Mouse (Mus musculus) ES-Bruce4 (cell line): ENCODE data around the gene Clybl. TPM values are rescaled to one million over a fixed set of nuclear protein-coding genes. Genes with fewer than 3 reads are reported as not detected.

Source experiments
- H3K27ac ChIP-seq: 2 replicates; pipeline ENCODE4 v1.5.1; 2012; ENCODE audit warnings: low read length, inconsistent platforms; ENCODE audit not compliant: insufficient read depth
- H3K27me3 ChIP-seq: 2 replicates; pipeline ENCODE4 v1.6.1; 2012; ENCODE audit warnings: mild to moderate bottlenecking, low read length, inconsistent platforms; ENCODE audit not compliant: control insufficient read depth, poor library complexity, insufficient read depth, severe bottlenecking
- H3K36me3 ChIP-seq: 2 replicates; pipeline ENCODE4 v1.6.1; 2012; ENCODE audit warnings: inconsistent platforms, mild to moderate bottlenecking, low read length, moderate library complexity; ENCODE audit not compliant: control insufficient read depth, poor library complexity, insufficient read depth, severe bottlenecking
- H3K4me1 ChIP-seq: one replicate; pipeline ENCODE4 v1.8.1; 2011; ENCODE audit warnings: low read length; ENCODE audit not compliant: control insufficient read depth, insufficient read depth
- H3K4me3 ChIP-seq: 2 replicates; pipeline ENCODE4 v1.5.1; 2011; ENCODE audit warnings: low read depth, mild to moderate bottlenecking, low read length
- H3K9ac ChIP-seq: 2 replicates; pipeline ENCODE4 v1.6.1; 2012; ENCODE audit warnings: low read depth, mild to moderate bottlenecking, inconsistent platforms; ENCODE audit not compliant: poor library complexity, severe bottlenecking
- H3K9me3 ChIP-seq: replicated peaks from 2 replicates; pipeline ENCODE4 v1.6.1; 2012; ENCODE audit warnings: mild to moderate bottlenecking, low read length, inconsistent platforms; ENCODE audit not compliant: control insufficient read depth, poor library complexity, insufficient read depth, severe bottlenecking
- CTCF ChIP-seq: IDR thresholded peaks from one replicate; pipeline ENCODE4 v1.8.1; 2011; ENCODE audit warnings: low read depth, low read length
- EP300 ChIP-seq: IDR thresholded peaks from 2 replicates; pipeline ENCODE4 v1.6.1; 2011; ENCODE audit warnings: low read depth, low read length; ENCODE audit not compliant: insufficient read depth
- POLR2A ChIP-seq: IDR thresholded peaks from one replicate; pipeline ENCODE4 v1.8.1; 2011; ENCODE audit warnings: low read length; ENCODE audit not compliant: insufficient read depth
- polyA plus RNA-seq: library from polyadenylated mRNA; stranded (reverse); fragments of >200 nt; gene quantifications from 2 replicates; pipeline ENCODE4 v1.2.4, GENCODE M21; 2011; ENCODE audit warnings: low read depth; ENCODE audit not compliant: missing spikeins, insufficient read depth, insufficient read length

Clybl gene
- polyA plus RNA-seq, 1 experiment: 36.7 TPM

GRCm38 (mm10) chr14:122296864-122297263 is 115.4 kb downstream of the Clybl start:
- H3K27ac ChIP-seq: no peak overlapping the region
- H3K27me3 ChIP-seq: no peaks in the 10 kb centered on the region
- H3K9ac ChIP-seq: no peak overlapping the region
- no peaks in the 10 kb centered on the region for H3K9me3 ChIP-seq
- no peak overlapping the region for H3K4me3 ChIP-seq
- no peaks in the 10 kb centered on the region for H3K4me1 ChIP-seq
- no peaks in the 10 kb centered on the region for H3K36me3 ChIP-seq
- TF ChIP-seq EP300: no peak
- no peak for TF ChIP-seq CTCF
- TF ChIP-seq POLR2A: no peak

DNA sequence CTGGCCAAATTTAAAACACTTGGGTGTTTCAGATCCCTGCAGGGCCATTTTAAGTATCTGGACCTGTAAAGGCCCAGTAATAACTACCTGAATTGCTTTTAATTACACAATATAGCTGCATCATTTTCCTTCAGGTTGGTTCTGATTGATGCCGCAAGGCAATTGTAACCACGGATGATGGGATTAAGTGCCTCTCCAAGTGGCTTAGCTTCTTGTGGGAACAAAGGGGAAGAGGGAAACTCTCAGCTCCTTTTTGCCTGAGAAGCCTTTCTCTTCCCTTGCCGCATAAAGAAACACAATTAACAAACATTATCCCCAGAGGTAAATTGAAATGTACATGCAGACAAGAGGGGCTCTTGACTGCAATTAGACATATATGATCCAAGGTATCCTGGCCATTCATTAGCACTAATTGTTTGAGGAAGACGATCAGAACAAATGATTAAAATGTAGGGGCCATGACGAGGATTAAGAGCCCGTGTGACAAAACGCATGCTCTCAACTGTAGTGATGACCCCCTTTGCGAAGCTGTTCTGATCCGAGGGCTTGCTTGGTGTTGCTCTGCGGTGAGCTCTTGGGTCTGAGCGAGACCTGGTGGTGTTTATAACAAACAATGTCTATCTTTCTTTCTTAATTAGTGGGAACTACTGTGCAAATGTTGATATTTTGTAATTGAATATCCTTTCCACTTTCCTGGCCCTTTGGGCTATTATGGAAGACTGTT is 116.0 kb downstream of the Clybl start:
- Histone ChIP-seq H3K36me3 (no peaks in the 10 kb centered on the region), H3K9ac (no peak overlapping the region), H3K27ac (no peak overlapping the region), H3K9me3 (no peaks in the 10 kb centered on the region), H3K4me1 (no peaks in the 10 kb centered on the region), H3K4me3 (no peak overlapping the region), H3K27me3 (no peaks in the 10 kb centered on the region)
- TF ChIP-seq CTCF (no peak), POLR2A (no peak), EP300 (no peak)

- Histone ChIP-seq H3K27me3 (no peaks in the 10 kb centered on the region), H3K4me1 (no peaks in the 10 kb centered on the region), H3K27ac (no peak overlapping the region), H3K9me3 (no peaks in the 10 kb centered on the region), H3K36me3 (no peaks in the 10 kb centered on the region), H3K9ac (no peak overlapping the region), H3K4me3 (no peak overlapping the region)
- TF ChIP-seq POLR2A (no peak), EP300 (0 out of 2 replicates have a peak, but pooled peaks have one; percentile 13), CTCF (no peak)
Measured at GRCm38 (mm10) chr14:122300261-122300660, 118.8 kb downstream of the Clybl start.

- Histone ChIP-seq H3K9me3 (no peaks in the 10 kb centered on the region), H3K36me3 (no peaks in the 10 kb centered on the region), H3K27me3 (no peaks in the 10 kb centered on the region), H3K9ac (no peak overlapping the region), H3K4me1 (no peaks in the 10 kb centered on the region), H3K27ac (no peak overlapping the region), H3K4me3 (no peak overlapping the region)
- TF ChIP-seq CTCF: no peak
- TF ChIP-seq EP300: no peak
- TF ChIP-seq POLR2A: no peak
Measured at GRCm38 (mm10) chr14:122303821-122304220, 122.3 kb downstream of the Clybl start.

DNA sequence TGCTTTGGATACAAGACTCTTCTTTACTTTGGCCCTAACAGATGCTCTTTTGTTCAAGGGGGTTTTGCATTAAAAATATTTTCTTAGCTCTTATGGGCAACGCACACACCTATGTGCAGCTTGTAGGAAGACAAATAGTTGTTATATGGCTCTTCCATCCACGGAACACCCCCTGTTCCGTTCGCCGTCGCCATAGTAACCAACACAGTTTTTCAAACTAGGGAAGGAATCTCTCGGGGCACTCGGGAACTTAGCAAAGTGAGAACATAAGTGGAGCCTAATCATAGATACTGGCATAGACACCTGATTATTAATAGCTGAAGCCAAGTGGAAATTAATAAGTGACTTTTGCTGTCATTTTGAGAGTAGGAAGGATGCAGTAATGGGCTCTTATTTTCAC is 123.6 kb downstream of the Clybl start:
- no peaks in the 10 kb centered on the region for H3K4me1 ChIP-seq
- H3K36me3 ChIP-seq: no peaks in the 10 kb centered on the region
- no peak overlapping the region for H3K4me3 ChIP-seq
- H3K27ac ChIP-seq: no peak overlapping the region
- no peaks in the 10 kb centered on the region for H3K27me3 ChIP-seq
- H3K9me3 ChIP-seq: no peaks in the 10 kb centered on the region
- TF ChIP-seq EP300 (no peak), CTCF (no peak), POLR2A (no peak)
- no peak overlapping the region for H3K9ac ChIP-seq

- Histone ChIP-seq H3K27me3 (no peaks in the 10 kb centered on the region), H3K4me3 (no peak overlapping the region), H3K9me3 (peaks cover 5% of the 10 kb centered on the region), H3K27ac (no peak overlapping the region), H3K4me1 (no peaks in the 10 kb centered on the region), H3K36me3 (no peaks in the 10 kb centered on the region), H3K9ac (no peak overlapping the region)
- TF ChIP-seq EP300: no peak
- TF ChIP-seq CTCF: peak; percentile 54
Measured at GRCm38 (mm10) chr14:122312415-122312814, 130.9 kb downstream of the Clybl start.
